Mouse (Mus musculus) G1E (cell line): ENCODE results near the gene Trappc6a.

ENCODE experiments used
- CTCF ChIP-seq: IDR thresholded peaks from 2 replicates; pipeline ENCODE4 v1.5.1; 2012; ENCODE audit warnings: low read depth, low read length, inconsistent platforms, mixed read lengths
- GATA1 ChIP-seq: IDR thresholded peaks from 2 replicates; pipeline ENCODE4 v1.6.1; 2012; ENCODE audit warnings: borderline replicate concordance, low read length, inconsistent platforms, mixed read lengths
- GATA2 ChIP-seq: IDR thresholded peaks from 2 replicates; pipeline ENCODE4 v1.6.1; 2012; ENCODE audit warnings: low read depth, low read length, inconsistent platforms, borderline replicate concordance
- POLR2AphosphoS5 ChIP-seq: IDR thresholded peaks from 2 replicates; pipeline ENCODE4 v1.6.1; 2012; ENCODE audit warnings: low read depth, low read length, inconsistent platforms; ENCODE audit not compliant: insufficient replicate concordance
- TAL1 ChIP-seq: conservative IDR thresholded peaks from 2 replicates; pipeline ENCODE4 v1.6.1; 2012; ENCODE audit warnings: low read depth, low read length, inconsistent platforms, mixed read lengths

GRCm38 (mm10) chr7:19549394-19549793 is 41.2 kb downstream of the Trappc6a start:
- TF ChIP-seq CTCF (no peak), GATA1 (no peak), TAL1 (no peak), POLR2AphosphoS5 (no peak), GATA2 (no peak)
